Mouse (Mus musculus) large intestine, adult 2 months (tissue): ENCODE data around the gene Cep112. TPM values are rescaled to one million over a fixed set of nuclear protein-coding genes. Genes with fewer than 3 reads are reported as not detected.
"Not testable (repeated sequence)": the region's sequence is repeated elsewhere in the genome, so short reads cannot be mapped to it uniquely, and the experiment has no call there.

ENCODE experiments used
- DNase-seq: peaks from one replicate; pipeline ENCODE4 v3.0.0-alpha.2; 2012; ENCODE audit warnings: low read depth, low spot score
- WGBS: fragments of 180-500 bp; shearing (Covaris S2); methylation state at CpG from one replicate; pipeline ENCODE4 v1.1.7; 2018; 5-methylcytosine and 5-hydroxymethylcytosine counted together
- polyA plus RNA-seq: library from polyadenylated mRNA; depleted of rRNA; stranded (reverse); fragments of >200 nt; gene quantifications from 2 replicates; pipeline ENCODE4 v1.2.3, GENCODE M21; 2012

Cep112 gene
- polyA plus RNA-seq, 1 experiment = 0.21 TPM

GRCm38 (mm10) chr11:108857254-108857653, 432.3 kb downstream of the Cep112 start:
- DNase-seq = no peak
- WGBS = 63% methylated on average over 6 of the region's 6 CpGs

DNA sequence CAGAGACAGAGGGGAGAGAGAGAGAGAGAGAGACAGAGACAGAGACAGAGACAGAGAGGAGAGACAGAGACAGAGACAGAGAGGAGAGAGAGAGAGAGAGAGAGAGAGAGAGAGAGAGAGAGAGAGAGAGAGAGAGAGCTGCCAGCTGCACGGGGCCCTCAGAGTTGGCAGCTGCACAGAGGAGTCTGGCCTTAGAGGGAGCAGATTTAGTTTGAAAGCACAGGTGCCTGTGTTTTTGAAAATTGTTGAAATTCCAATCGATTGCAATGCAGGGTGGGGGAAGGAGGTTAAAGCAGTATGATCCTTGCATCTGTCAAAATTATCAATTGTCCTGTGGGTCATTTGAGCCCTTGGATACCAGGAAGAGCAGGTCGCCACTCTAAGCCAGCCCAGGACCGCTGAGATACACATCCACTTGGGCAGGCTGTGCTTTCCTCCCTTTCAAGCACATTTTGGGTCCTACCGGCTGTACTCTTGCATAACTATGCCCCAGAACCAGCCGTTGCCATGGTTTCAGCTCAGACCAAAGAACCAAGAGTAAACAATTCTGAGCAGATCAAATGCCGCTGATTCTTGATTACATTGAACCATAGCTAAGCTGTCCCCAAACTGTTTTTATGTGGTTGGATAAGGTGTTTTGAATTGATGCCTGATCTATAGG, 432.8 kb downstream of the Cep112 start:
- no peak for DNase-seq
- 50% methylated on average over 7 of the region's 7 CpGs for WGBS

DNA sequence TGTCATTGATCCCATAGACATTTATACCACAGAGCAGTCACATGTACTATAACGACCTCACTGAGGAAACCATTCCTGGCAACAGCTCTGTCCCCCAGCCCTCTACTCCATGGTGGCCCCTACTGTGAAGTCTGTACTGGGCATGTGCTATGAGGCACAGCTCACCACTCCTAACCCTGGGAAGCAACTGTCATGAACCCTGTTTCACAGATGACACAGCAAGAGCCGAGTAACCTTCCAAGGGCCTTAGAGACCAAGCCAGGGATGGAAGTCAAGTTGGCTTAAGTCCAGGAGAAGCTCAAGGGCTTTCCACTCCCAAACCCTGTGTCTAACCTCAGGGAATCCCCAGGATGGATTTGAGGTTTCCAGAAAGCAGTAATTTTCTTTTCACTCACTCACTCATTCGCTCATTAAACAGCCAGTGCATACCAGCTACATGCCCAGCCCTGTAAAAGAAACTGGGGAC, 433.4 kb downstream of the Cep112 start:
- DNase-seq = no peak
- 81% methylated on average over 3 of the region's 3 CpGs for WGBS

GRCm38 (mm10) chr11:108858846-108859245, 433.9 kb downstream of the Cep112 start:
- WGBS = 92% methylated on average over 6 of the region's 6 CpGs
- no peak for DNase-seq

GRCm38 (mm10) chr11:108862360-108862759, 437.4 kb downstream of the Cep112 start:
- WGBS = 95% methylated on average over 6 of the region's 6 CpGs
- no peak for DNase-seq

- DNase-seq = no peak
- 79% methylated on average over 8 of the region's 8 CpGs for WGBS
These were observed 440.8 kb downstream of the Cep112 start for GRCm38 (mm10) chr11:108865746-108866145.

DNA sequence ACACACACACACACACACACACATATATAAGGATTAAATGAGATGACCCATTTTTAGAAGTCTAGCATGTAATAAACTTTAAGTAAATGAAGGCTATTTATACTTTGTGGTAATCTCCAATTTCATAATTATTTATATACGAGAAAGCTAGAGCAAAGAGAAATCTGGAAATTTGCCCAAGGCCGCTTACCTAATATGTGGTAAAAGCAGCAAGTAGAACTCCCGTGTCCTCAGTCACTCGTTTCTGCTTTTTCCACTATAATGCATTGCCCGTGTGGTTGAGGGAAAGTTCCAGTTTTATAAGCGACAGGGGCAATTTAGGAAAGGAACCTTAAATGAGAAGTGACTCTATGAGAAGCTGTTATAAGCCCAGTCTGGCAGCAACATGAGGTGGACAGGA, 442.5 kb downstream of the Cep112 start:
- 74% methylated on average over 6 of the region's 6 CpGs for WGBS
- no peak for DNase-seq

- DNase-seq = not testable (repeated sequence)
- WGBS = 35% methylated on average over 1 of the region's 1 CpGs
These were observed 446.3 kb downstream of the Cep112 start for GRCm38 (mm10) chr11:108871284-108871683.

- WGBS = 94% methylated on average over 3 of the region's 3 CpGs
- no peak for DNase-seq
These were observed 446.8 kb downstream of the Cep112 start for GRCm38 (mm10) chr11:108871748-108872147.

DNA sequence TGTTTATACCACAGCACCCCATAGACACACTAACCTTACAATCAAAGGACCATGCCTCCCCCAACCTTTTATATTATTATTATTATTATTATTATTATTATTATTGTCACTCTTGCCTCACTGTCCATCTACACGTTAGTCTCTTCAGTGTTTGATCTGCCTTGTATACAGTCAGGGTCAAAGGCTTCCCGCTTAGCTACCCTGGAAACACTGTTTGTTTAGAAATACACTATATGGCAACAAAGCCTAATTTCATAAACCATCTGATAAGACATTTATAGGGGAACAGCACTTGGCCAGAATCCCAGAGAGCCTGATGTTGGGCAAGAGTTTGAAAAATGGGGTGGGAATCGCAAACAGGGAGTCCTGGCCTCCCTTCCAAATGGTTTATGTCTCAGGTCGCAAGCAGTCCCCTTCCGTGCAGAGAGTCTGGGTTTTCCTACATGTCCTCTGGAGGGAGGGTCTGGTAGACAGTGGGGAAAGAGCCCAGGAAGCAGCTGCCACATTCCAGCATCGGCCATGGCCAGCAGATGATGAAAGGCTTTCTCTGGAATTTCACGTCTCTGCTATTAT, 451.7 kb downstream of the Cep112 start:
- DNase-seq = no peak
- 20% methylated on average over 7 of the region's 7 CpGs for WGBS

DNA sequence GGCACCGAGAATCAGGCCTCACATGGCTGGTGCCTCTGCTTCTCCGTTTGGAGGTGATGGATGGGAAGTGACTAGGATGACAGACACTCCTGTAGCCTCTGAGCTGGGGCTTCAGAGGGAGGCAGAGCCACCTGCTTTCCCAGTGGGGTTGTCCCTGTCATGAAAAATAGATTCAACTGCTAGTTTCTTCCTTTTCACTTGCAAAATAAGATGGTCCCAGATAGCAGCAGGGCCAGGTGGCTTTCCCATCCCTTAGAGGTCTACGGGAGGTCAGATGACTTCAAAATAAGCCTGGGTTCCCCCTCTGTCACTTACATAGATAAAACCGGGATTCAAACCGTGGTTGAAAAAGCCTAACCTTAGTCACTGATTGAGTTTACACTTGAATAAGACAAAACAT, 452.5 kb downstream of the Cep112 start:
- 96% methylated on average over 5 of the region's 5 CpGs for WGBS
- no peak for DNase-seq

GRCm38 (mm10) chr11:108880546-108880945, 455.6 kb downstream of the Cep112 start:
- WGBS = 72% methylated on average over 4 of the region's 4 CpGs

DNA sequence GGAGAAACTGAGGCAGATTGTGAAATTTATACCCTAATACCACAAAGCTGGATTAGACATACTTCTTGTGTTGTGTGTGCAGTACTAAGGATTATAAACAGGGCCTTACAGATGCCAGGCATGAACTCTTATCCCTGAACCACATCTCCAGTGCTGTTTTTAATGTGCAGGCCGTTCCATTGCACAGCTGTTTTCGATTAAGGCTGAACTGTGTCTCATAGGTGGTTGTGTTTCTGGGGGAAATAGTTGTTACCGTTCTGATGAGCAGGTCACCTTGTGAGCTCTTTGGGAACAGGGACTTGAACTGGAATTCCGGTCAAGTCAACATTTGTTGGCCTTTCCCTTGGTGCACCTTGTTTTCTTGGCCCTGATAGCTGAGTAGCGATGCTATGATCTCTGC, 456.7 kb downstream of the Cep112 start:
- WGBS = 89% methylated on average over 5 of the region's 5 CpGs
- DNase-seq = no peak

More at GRCm38 (mm10) chr11:108880546-108880945, 455.6 kb downstream of the Cep112 start:
- no peak for DNase-seq

- DNase-seq = no peak
- 84% methylated on average over 19 of the region's 19 CpGs for WGBS
These were observed 460.4 kb downstream of the Cep112 start for GRCm38 (mm10) chr11:108885276-108885896.

DNA sequence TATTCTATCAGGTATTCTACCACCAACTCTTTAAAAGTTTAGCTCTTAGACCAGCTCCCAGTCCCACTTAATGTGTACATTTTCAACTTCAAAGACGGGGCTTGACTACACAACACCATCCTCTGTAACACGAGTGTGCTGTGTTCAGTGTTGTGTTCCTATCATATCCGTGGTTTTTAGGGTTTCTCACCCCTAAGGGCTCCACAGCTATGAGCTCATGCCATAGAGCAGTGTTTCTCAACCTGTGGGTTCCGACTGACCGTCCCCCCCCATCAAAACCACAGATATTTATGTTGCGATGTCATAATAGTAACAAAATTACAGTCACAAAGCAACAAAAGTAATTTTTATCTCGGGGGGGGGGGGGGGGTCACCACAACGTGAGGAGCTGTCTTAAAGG, 461.1 kb downstream of the Cep112 start:
- no peak for DNase-seq
- WGBS = 74% methylated on average over 8 of the region's 8 CpGs

GRCm38 (mm10) chr11:108889121-108889520, 464.1 kb downstream of the Cep112 start:
- peak; percentile 46 for DNase-seq
- WGBS = 32% methylated on average over 11 of the region's 11 CpGs

DNA sequence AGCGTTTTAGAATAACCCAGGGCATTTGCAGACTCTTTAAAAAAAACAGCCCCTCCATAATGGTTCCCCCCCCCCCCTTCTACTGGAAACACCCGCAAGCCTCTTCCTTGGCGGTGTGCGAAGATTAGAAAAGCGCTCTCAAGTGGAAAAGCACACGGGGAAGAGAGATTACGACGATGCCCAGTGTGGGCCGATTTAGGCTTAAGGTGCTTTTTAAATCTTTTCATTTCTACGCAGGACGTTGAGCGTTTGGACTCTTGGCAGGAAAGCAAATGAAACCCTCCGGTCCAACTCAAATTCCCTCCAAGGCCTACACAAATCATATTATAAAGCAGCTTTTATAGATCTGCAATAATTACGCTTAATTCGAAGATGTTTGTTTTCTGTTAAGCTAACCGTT, 465.6 kb downstream of the Cep112 start:
- DNase-seq = no peak
- 72% methylated on average over 16 of the region's 16 CpGs for WGBS

GRCm38 (mm10) chr11:108891111-108891870, 466.3 kb downstream of the Cep112 start:
- 49% methylated on average over 17 of the region's 17 CpGs for WGBS

DNA sequence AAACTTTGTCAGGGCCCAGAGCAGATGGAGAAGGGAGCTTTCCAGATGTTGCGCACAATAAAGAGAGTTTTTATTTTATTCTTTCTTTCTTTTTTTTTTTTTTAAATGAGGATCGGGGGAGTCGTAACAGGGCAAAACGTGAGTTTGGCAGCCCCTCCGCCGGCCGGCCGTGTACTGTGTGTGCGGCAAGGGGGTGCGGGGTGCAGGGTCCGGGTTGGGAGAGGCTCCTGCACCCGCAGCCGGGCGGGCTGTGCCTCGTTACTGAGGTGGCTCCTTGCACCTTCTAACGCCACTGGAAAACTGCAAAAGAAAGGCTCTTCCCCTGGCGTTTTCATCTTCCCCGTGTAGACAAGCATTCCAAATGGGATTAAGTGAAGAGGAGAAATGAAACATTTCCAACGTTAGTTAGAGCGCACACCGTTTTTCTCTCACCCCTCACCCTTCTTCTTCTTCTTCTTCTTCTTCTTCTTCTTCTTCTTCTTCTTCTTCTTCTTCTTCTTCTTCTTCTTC, 466.9 kb downstream of the Cep112 start:
- 59% methylated on average over 21 of the region's 21 CpGs for WGBS
- no peak for DNase-seq

More at GRCm38 (mm10) chr11:108891111-108891870, 466.3 kb downstream of the Cep112 start:
- no peak for DNase-seq

DNA sequence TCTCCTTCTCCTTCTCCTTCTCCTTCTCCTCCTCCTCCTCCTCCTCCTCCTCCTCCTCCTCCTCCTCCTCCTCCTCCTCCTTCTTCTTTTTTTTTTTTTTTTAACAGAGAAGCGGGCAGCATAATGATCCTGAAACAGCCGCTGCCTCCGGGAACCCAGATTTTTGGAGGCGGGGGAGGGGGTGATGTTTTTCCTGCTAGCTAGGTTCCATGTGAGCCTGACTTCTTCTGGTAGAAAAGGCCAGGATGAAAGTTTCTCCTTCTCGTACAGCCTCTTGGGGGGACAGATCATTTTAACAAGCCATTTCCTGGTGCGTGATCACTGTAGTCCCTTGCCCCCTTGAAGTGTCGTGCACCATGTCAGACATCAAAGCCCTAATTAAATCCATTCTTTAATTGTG, 467.4 kb downstream of the Cep112 start:
- 80% methylated on average over 6 of the region's 7 CpGs for WGBS

More for the DNA sequence above, 467.4 kb downstream of the Cep112 start:
- no peak for DNase-seq
